Mouse (Mus musculus) ES-Bruce4 (cell line): Measurements from ENCODE around the gene Sema3g.
A peak's percentile ranks its signal among the peaks of the same experiment; 100 is the strongest.

Source experiments
- CTCF ChIP-seq: IDR thresholded peaks from one replicate; pipeline ENCODE4 v1.8.1; 2011; ENCODE audit warnings: low read depth, low read length
- EP300 ChIP-seq: IDR thresholded peaks from 2 replicates; pipeline ENCODE4 v1.6.1; 2011; ENCODE audit warnings: low read depth, low read length; ENCODE audit not compliant: insufficient read depth

DNA sequence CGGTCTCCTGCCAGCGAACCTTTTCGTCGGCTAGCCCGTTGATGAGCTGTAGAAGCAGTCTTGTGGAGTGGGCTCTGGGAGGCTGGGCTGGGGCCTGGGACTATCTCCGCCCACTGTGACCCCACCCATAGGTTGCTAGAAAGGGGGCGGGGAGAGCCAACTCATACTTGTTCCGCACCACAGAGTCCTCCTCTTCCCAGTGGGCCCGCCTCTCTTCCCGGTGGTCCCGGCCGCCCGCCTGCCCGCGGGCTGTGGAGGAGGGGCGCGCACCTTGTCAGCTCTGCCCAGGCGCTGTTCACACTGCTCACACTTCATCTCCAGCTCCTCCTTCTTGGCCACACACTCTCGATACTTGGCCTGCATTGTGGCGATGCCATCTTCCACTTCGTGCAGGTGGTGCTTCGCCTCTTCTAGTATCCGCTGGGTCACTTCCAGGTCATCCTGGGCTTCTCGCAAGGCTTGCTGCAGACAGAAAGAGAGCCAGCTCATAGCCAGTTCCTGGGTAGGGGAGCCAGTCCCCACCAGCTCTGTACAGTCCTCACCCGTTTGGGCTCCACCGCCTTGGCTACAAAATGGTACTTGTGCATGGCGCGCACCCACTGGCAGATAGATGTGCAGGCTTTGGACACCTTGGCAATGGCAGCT, 51.9 kb downstream of the Sema3g start:
- TF ChIP-seq CTCF: no peak
- 0 out of 2 replicates have a peak, but pooled peaks have one; percentile 36 for TF ChIP-seq EP300
